Mouse (Mus musculus) heart, postnatal 25 days (tissue): ENCODE data around the gene Fkbp15. TPM values are rescaled to one million over a fixed set of nuclear protein-coding genes. Genes with fewer than 3 reads are reported as not detected.
A peak's percentile ranks its signal among the peaks of the same experiment; 100 is the strongest.
"Not testable (repeated sequence)": the region's sequence is repeated elsewhere in the genome, so short reads cannot be mapped to it uniquely, and the experiment has no call there.

Experiments
- DNase-seq: peaks from one replicate; pipeline ENCODE4 v3.0.0; 2022; ENCODE audit warnings: low spot score
- intact Hi-C: fragments of 180-260 bp; cut with DNase I; formaldehyde crosslinking; loops from one replicate; pipeline ENCODE4 v1.15.1; 2025
- total RNA-seq, 2 experiments: library from RNA; stranded (reverse); gene quantifications; 2 replicates each; pipeline ENCODE4 v1.2.3; 2021

Gene Fkbp15
- total RNA-seq, 2 experiments from 2014 or later, result 17.9 to 18.7 TPM

DNA sequence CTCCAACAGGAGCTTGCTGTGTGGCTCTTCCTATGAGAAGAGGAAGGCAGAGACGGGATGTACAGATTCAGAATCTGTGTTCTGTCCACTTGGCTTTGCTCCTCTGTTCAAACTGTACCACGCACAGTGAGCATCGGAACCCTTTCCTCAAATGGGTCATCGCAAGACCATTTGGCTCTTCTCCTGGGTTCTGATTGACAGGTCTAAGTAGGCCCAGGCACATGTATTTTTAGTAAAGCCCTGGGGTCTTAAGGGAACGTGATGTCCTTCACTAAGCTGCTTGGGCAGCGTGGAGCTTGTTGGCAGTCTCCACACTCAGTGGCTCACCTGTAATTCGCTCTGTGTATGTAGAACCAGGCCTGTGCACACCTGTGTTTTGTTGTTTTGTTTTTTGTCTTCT is 71.1 kb downstream of the Fkbp15 start:
- no peak for DNase-seq
- intact Hi-C loops, result loop anchor here (5.0 kb wide), 1 partner anchor 118 kb away; the partner anchor contains the start of genes Cdc26 and Prpf4

DNA sequence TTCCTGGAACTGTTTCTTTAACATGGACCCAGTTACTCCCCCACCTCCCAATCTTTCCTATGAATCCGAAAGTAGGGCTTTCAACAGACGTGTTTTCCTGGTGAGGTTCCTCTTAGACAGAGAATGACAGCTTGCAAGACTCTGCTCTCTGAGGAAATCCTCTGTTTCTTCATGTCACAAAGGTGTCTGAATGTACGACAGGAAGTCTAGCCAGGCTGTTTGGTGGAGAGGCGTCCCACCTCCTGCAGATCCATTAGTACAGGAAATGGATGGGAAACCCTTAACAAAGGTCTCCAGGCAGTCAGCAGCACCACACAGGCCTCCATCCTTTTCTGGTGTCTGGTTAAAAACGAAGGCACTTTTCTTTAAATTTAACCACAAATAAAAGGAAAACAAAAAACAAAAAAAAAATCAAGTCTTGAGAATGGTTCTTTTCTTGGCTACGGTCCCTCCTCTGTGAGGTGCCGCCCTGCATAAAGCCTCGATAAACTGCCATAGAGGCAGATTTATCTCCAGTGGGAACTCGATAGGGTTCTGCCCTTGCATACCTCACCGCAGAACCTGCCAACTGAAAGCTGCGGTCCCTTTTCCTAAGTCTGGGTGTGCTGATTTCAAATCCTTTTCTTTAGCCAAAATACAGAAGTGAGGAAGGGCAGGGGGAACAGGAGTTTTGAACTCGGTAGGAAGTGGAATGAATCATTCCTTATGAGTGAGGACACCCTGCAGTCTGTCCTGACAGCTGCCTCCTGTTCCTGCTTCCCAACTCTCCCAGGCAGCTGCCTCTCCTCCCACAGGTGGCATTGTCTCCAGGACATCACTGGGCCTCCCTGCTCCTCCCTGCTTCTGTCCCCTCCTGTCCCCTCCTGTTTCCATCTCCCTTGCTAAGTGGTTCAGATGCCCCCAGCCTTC is 73.1 kb downstream of the Fkbp15 start:
- intact Hi-C loops, result loop anchor here (5.0 kb wide), 1 partner anchor 120 kb away; the partner anchor contains the start of genes Cdc26 and Prpf4
- DNase-seq, result no peak

DNA sequence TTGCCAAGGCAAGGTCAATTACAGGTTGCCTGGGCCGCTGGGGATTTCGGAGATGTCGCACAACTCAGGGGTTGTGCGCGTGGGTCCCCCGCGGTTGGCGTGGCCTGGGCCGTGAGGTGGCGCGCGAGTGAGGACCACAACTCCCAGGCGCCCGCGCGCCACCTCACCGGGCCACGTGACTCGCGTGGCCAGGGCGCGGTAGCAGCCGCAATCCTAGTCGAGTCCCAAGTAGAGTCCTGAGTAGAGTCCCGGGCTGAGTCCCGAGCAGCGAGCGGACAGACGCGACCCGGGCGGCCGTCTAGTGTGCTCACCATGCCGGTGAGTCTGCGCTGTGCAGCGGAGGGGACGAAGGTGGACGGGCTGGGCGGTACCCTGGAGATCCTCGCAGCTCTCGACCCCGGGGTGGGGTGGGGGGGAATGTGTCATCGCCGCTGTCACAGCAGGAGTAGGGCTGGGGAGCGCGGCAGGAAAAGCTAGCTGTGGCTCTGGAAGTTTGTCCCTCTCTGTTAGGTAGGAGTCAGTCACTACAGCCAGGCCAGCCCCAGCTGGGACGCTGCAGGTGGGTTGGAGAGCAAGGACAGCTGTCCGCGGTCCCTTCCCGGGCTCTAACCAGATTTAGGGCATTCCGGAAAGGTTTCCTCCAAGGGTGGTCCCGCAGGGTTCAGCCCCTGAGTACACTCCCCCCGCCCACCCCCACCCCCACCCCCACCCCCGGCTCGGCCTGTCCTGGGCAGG is 73.9 kb downstream of the Fkbp15 start:
- DNase-seq, result peak; percentile 66
- intact Hi-C loops, result loop anchor here (5.0 kb wide), 1 partner anchor 121 kb away; the partner anchor contains the start of genes Cdc26 and Prpf4

DNA sequence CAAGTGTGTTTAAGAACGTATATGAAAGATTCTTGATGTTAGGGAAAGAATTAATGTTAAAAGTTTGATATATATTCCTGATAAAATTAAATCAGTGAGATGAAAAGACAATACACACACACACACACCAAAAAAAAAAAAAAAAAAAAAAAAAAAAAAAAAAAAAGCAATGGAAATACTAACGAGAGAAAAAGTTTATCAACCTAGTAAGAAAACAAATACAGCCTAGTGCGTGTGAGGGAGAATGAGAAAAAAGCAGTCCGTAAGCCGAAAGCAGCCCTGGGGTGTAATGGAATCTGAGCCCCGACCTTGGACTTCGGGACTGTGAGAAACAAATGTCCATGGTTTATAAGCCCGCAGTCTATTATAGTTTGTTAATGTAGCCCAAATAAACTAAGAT is 74.8 kb downstream of the Fkbp15 start:
- DNase-seq, result no peak
- intact Hi-C loops, result loop anchor here (5.0 kb wide), 1 partner anchor 122 kb away; the partner anchor contains the start of genes Cdc26 and Prpf4

DNA sequence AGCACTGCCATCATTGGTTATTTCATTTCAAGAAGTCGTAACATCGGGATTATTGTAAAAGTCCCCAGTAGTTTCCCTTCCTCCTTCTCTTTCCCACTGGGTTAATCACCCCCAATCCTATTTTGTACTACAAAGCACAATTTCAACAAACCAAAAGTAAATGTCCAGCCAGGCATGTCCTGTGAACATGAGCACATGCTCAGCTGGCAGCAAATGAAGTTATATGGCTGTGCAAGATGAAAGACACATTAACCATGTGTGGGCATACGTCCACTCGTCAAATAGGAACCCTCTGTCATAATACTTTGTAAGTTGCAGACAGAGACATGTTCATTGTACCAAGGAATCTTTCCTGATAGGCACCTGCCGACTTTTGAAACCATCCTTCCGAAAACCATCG is 77.4 kb downstream of the Fkbp15 start:
- intact Hi-C loops, result no loop called here
- DNase-seq, result no peak

DNA sequence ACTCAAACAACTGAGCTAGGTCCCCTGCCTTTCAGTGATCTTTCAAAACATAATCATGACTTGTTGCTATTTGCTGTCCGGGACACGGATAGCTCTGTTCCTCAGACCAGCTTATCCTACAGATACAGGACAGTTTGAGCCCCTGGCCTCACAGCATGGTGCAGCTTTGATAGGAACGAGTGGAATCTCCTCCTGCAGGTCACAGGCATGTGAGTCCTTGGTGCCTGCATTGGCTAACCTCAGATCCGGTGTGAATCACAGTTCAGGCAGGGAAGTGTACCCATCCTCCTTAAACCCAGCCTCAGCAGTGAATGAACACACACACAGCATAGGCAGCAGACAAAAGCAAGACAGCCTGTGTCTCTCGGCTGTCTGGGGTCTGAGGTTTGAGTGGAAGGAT is 79.0 kb downstream of the Fkbp15 start:
- no peak for DNase-seq
- intact Hi-C loops, result no loop called here

DNA sequence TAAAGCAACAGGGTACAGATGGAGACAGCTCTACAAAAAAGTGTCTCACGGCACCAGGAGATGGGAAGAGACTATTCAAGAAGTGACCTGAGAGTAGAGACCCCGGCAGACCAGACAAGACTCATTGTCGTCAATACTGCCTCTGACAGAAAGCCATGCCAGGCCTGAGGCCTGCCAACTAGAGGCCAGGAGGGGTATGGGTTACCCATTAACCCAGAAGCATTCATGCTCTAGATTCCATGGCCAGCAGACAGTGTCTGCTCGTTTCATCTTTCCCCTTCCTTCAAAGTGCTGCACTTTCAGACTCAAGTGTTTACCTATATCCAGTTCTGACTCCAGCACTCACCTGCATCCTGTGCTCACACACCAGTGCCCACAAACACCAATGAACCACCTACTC is 82.3 kb downstream of the Fkbp15 start:
- no peak for DNase-seq
- intact Hi-C loops, result no loop called here

DNA sequence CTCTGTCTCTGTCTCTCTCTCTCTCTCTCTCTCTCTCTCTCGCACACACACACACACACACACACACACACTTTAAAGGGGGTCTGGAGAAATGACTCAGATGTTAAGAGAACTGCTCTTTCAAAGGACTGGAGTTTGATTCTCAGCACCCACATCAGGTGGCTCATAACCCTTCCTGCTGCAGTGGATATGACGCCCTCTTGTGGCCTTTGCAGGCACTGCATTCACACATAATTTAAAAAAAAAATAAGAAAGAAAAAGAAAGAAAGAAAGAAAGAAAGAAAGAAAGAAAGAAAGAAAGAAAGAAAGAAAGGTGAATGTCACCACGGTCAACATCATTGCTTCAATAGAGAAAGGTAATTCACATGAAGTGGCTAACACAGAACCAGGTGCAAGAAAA is 83.1 kb downstream of the Fkbp15 start:
- DNase-seq, result no peak
- intact Hi-C loops, result no loop called here

DNA sequence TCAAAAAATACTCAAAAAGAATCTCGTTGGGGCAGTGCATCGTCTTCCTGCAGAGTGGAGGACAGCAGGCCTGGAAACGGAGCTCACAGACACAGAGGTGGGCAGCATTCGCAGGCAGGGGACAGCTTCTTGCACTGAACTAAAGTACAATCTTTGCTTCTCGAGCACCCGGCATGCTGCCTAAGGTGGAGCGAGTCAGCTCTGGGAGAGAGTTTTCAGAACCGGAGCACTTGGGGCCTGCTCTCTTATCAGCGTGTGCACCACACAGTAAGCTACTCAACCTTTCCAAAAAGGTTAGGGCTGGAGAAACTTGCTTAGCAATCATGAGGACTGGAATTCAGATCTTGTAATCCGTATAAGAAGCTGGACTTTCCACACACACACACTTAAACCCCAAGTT is 83.7 kb downstream of the Fkbp15 start:
- intact Hi-C loops, result no loop called here
- DNase-seq, result no peak

DNA sequence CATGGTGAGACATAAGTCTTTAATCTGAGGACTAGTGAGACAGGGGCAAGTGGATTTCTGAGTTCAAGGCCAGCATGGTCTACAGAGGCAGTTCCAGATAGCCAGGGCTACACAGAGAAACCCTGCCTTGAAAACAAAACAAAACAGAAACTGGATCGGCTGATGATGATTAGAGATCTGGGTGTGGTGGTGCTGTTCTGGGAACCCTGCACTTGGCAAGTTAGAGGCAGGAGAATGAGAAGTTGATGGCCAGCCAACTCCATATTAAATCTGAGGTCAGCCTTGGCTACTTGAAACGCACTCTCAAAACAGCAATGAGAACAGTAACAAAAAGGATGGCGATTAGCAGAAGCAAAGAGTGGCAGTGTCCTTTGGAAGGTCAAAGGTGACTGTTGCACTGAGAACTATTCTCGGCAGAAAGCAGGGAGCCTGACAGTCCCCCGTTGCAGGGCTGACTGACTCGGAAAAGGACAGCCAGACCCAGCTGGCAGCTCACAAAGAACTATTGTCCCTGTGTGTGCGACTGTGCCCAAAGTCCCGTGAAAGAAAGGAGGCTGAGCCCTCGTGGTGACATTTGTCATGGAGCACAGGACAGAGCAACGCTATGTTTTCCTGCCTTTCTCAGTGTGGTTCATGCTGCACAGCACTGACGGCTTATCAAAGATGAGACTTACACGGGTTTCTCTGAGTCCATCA is 85.4 kb downstream of the Fkbp15 start:
- no peak for DNase-seq
- intact Hi-C loops, result no loop called here

DNA sequence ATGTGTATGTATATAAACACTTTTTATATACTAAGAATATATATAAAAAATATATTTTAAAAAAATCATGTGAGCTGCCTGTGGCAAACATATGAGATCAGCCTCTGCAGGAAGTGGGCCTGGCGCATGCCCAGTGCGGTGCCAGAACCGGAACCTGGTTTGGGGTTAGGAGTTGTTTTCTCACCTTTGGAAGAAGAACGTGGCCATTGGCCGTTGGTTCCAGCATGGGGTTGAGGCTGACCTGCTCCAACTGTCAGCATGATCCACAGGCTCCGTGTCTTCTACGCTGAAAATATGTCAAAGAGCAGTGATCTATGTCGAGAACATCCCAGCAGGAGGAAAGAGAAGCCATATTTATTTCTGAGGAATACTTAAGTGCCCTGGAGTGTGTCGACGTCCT is 86.4 kb downstream of the Fkbp15 start:
- intact Hi-C loops, result no loop called here
- no peak for DNase-seq

DNA sequence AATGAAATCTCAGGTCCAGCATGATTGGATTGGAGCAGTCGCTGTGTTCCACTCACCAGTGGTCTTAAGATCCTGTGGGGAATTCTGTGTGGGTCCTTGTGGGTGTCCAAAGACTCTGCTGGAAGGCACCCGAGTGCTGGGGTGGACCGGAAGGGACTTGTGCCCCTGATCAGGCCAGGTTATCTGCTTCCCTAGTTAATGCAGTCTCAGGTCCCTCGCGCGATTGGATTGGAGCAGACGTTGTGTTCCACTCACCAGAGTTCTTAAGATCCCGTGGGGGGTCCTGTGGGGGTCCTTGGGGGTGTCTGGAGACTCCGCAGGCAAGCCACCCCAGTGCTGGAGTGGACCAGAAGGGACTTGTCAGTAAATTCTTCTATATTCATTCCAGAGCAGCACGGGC is 87.7 kb downstream of the Fkbp15 start:
- intact Hi-C loops, result no loop called here
- no peak for DNase-seq

DNA sequence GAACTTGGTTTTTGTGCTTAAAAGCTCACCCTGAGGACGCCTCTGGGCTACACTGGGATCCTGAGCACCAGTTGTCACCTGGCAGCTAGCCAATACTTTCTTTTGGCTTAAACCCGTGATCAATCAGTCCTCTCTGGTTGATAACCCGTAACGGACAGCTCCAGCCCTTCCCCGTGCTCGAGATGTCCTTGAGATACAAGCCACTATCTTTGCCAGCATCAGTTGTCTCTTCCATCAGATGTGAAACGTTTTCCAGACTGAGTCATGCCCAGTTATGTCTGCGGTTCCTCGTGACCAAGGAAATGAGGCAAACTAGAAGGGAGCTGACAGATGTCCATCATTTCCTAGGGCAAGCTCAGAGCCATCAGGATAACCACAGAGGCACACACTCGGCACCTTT is 93.2 kb downstream of the Fkbp15 start:
- intact Hi-C loops, result no loop called here
- no peak for DNase-seq

DNA sequence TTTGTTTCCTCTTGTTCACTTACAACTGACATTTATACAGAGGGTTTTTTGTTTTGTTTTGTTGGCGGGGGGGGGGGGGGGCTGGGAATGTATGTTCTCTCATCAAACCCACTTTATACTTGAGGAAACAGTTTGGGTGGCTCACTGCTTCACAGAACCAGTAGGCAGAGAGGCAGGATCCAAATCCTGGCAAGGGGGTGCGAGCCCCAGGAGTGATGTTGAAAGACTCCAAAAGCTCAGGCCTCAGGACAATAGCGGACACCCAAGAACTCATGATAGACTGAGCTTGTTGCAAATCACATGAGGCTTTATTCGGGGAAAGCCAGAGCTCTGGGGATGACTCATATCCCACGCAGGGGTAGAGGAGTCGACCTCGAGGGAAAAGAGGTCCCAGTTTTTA is 94.3 kb downstream of the Fkbp15 start:
- DNase-seq, intact Hi-C loops: not testable (repeated sequence)

DNA sequence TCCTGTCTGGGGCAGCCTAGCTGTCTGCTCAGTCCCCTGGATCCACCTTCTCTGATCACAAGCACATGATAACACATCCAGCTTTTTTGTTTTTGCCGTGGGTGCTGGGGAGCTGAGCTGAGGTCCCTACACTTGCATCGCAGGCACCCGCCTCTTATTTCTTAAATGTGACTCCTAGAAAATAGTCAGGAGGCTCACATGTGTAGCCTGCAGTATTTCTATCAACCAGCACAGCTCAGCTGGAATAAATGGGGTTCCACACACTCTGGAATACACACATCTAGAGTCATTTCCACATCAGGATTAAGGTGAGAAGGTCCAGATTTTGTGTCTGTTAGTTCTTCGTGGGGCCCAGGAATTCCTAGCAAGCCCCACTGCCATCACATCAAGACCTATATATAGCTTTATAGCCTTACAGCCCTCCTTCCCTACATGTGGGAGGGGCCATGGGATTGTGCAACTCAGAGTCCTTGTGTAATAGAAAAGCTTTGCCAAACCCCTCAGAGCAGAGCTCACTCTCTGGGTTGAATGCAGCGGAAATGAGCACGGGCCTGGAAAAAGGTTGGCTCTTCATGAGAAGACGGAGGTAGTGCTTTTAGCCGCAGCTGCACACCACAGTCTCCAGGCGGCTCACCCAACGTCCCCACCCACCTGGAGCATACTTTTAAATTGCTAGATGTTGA is 95.1 kb downstream of the Fkbp15 start:
- intact Hi-C loops, result no loop called here
- no peak for DNase-seq

DNA sequence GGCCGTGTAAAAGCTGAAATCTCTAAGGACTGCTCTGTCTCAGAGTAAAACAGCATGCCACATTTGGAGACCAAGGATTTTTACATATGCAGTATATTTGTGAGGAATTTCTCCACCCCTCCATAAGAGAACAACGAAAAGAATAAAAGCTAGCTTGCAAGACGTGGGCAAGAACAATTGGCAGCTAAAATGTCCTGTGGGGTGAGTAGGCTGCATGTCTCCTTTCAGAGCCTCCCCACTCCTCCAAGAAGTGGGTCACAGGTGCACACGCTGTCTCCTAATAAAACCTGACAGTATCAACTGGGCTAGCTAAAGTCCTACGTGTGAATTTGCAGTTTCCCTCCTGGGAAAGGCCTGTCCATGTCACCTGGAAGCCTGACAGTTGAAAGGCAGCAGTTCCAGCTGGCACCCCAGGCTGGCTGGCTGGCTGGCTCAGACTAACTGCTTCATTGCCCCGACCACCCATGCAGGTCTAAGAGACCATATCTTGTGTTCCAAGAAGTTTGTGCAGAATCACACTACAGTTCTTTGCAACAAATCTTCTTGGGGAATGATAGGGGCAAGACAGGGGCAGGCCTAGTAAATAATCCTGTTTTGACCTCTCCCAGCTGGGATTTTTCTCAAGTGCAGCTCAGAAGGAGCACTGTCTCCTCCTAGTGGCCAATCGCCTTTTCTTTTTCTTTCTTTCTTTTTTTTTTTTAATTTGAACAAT is 97.1 kb downstream of the Fkbp15 start:
- intact Hi-C loops, result no loop called here
- no peak for DNase-seq

DNA sequence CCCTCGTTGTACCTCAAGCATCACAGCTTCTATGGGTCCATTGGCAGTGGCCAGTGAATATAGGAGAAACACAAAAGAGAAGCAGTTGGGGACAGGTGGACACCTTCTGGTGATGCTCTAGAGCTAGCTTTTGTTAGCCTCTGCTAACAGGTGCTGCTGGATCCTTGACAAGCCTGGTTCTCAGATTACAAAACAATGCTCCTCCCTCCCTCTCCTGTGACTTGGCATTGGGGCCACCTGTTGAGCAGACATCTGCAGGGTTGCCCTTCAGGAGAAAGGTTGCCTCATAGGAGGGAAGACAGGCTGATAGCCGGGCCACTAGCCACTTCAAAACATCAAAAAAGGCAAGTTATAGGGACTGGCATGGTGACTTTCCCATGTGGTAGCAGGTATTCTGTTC is 98.1 kb downstream of the Fkbp15 start, which contains the start of gene Slc31a2:
Gene Slc31a2, plus strand, starts transcription at position 287 of the 400 bp plus-strand sequence.
- intact Hi-C loops, result no loop called here

DNA sequence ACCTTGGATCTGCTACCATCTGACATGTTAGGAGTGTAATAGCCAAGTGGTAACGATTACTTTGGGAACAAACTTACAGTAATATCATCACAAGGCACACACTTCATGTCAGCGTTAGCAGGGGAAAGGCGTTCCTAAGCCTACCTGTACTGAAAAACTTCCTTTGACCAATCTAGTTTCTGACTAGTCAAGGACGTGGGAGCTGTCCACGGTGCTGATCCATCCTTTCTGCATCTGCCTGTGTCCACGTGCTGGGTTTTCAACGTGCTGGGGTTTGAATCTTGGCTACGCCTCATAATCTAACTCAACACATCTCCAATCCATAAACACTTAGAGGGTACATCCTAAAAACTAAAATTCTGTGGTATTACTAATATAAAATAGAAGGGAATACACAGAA is 103.4 kb downstream of the Fkbp15 start:
- DNase-seq, result no peak
- intact Hi-C loops, result no loop called here

More for the DNA sequence above, 98.1 kb downstream of the Fkbp15 start, which contains the start of gene Slc31a2:
- no peak for DNase-seq

DNA sequence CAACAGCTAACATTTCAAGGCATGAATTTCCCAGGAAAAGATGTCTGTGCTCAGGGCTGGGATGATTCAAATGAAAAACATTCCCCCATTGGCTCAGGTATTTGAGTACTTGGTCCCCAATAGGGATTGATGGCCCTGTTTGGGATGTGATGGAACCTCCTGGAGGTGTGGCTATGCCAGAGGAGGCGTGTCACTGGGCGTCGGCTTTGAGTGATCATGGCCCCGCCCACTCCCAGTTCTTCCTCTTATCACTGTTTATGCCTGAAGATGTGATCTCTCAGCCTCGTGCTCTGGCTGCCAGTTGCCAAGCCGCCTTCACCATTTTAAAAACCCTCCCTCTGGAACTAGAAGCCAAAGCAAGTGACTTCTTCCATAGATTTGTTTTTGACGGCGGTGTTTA is 105.8 kb downstream of the Fkbp15 start:
- intact Hi-C loops, result no loop called here
- DNase-seq, result no peak
